Mouse (Mus musculus) liver, adult 2 months (tissue): ENCODE results near the gene Myzap. TPM values are rescaled to one million over a fixed set of nuclear protein-coding genes. Genes with fewer than 3 reads are reported as not detected.

Experiments used
- DNase-seq: peaks from one replicate; pipeline ENCODE4 v3.0.0-alpha.2; 2011; ENCODE audit warnings: low read depth, low spot score; ENCODE audit errors: extremely low read depth
- H3K27ac ChIP-seq: fragments of 200-500 bp; replicated peaks from 2 replicates; pipeline ENCODE4 v1.5.1; 2012; ENCODE audit warnings: low read depth, mild to moderate bottlenecking, control low read depth, inconsistent platforms, low read length; ENCODE audit not compliant: insufficient read depth
- H3K27me3 ChIP-seq: fragments of 200-500 bp; 2 replicates; pipeline ENCODE4 v1.6.1; 2012; ENCODE audit warnings: mild to moderate bottlenecking, moderate library complexity, low read length, inconsistent platforms; ENCODE audit not compliant: control insufficient read depth, insufficient read depth
- H3K36me3 ChIP-seq: fragments of 200-500 bp; 2 replicates; pipeline ENCODE4 v1.6.1; 2012; ENCODE audit warnings: low read length, inconsistent platforms; ENCODE audit not compliant: control insufficient read depth, insufficient read depth
- H3K4me1 ChIP-seq: fragments of 200-500 bp; 2 replicates; pipeline ENCODE4 v1.6.1; 2011; ENCODE audit warnings: low read length; ENCODE audit not compliant: control insufficient read depth, insufficient read depth
- H3K4me3 ChIP-seq: fragments of 200-500 bp; 2 replicates; pipeline ENCODE4 v1.5.1; 2011; ENCODE audit warnings: low read depth, mild to moderate bottlenecking, control low read depth, low read length, moderate library complexity; ENCODE audit not compliant: insufficient read depth
- H3K79me2 ChIP-seq: fragments of 200-500 bp; 2 replicates; pipeline ENCODE4 v1.6.1; 2012; ENCODE audit warnings: inconsistent platforms, mild to moderate bottlenecking, low read length, moderate library complexity; ENCODE audit not compliant: control insufficient read depth, insufficient read depth
- H3K9ac ChIP-seq: fragments of 200-500 bp; 2 replicates; pipeline ENCODE4 v1.6.1; 2012; ENCODE audit warnings: low read depth, mild to moderate bottlenecking, control low read depth, inconsistent platforms, low read length
- CTCF ChIP-seq: fragments of 200-500 bp; IDR thresholded peaks from 2 replicates; pipeline ENCODE4 v1.5.1; 2011; ENCODE audit warnings: low read depth, low read length, control low read depth
- POLR2A ChIP-seq: fragments of 200-500 bp; IDR thresholded peaks from 2 replicates; pipeline ENCODE4 v1.6.1; 2011; ENCODE audit warnings: low read length, control low read depth; ENCODE audit not compliant: insufficient read depth; ENCODE audit errors: extremely low read depth
- WGBS: fragments of 180-500 bp; shearing (Covaris S2); methylation state at CpG from one replicate; pipeline ENCODE4 v1.1.7; 2018; 5-methylcytosine and 5-hydroxymethylcytosine counted together
- polyA plus RNA-seq: library from polyadenylated mRNA; depleted of rRNA; stranded (reverse); fragments of >200 nt; gene quantifications from 2 replicates; pipeline ENCODE4 v1.2.3, GENCODE M21; 2012
- total RNA-seq: library from RNA; depleted of rRNA; stranded (reverse); fragments of >200 nt; gene quantifications from 2 replicates; pipeline ENCODE4 v1.2.3, GENCODE M21; 2014

Myzap gene
- total and polyA plus RNA-seq, 2 experiments, result 0.51 to 1.5 TPM

DNA sequence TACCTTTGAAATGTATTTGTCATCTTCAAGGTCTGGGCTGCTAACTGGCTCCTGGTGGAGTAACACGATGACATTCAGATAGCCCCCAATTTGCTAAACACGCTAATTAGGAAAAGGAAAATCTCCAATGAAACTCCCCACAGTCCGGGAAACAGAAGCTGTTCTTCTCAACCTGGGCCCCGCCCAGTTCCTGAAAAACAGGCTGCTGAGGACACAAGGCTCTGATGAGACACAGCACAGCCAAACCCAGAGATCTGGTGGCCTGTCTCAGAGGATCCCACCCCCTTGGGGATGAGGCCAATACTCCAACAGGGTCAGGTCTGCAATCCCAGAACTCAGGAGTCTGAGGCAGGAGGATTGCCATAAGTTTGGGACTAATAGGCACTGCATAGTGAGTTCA is 25.4 kb downstream of the Myzap start:
- Histone ChIP-seq H3K79me2 (no peaks in the 10 kb centered on the region), H3K36me3 (no peaks in the 10 kb centered on the region), H3K27me3 (no peaks in the 10 kb centered on the region), H3K4me3 (no peak overlapping the region), H3K9ac (no peak overlapping the region), H3K27ac (no peak overlapping the region), H3K4me1 (no peaks in the 10 kb centered on the region)
- TF ChIP-seq CTCF (no peak), POLR2A (no peak)
- 42% methylated on average over 4 of the region's 4 CpGs for WGBS
- DNase-seq, result no peak

DNA sequence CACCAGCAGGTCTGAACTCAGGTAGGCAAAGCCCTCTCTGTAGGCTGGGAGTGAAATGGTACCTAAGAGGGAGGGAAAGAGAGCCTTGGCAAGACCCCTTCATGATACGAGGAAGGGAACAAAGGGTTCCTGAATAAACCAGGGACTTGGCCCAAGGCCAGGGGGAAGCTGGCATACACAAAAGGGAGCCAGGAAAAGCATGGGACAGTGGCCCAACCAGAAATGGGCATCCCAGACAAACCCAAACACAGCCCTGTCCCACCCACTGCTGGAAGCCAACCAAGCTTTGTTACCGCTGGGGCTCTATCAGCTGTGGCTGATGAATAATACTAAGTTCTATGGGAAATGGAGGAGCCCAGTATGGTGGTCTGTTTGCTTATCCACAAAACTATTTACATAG is 34.4 kb downstream of the Myzap start:
- DNase-seq, result no peak
- Histone ChIP-seq H3K4me1 (no peaks in the 10 kb centered on the region), H3K27me3 (no peaks in the 10 kb centered on the region), H3K4me3 (no peak overlapping the region), H3K27ac (no peak overlapping the region), H3K36me3 (no peaks in the 10 kb centered on the region; the same call in 1 of the 2 replicates), H3K79me2 (no peaks in the 10 kb centered on the region), H3K9ac (no peak overlapping the region)
- TF ChIP-seq POLR2A, result no peak
- no peak for TF ChIP-seq CTCF
- 47% methylated on average over 2 of the region's 2 CpGs for WGBS

DNA sequence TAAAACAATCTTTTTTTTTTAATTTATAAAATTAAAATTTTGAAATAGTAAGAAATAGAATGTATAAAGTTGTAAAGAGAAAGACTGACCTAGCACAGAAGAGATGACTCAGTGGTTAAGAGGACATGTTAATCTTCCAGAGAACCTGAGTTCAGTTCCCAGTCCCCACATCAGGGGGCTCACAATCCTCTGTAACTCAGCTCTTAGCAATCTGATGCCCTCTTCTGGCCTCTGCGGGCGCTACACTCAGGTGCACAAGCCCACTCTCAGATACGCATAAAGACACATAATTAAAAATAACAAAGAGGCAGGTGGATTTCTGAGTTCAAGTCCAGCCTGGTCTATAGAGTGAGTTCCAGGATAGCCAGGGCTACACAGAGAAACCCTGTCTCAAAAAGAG is 38.2 kb downstream of the Myzap start:
- Histone ChIP-seq H3K27me3 (no peaks in the 10 kb centered on the region), H3K36me3 (no peaks in the 10 kb centered on the region), H3K4me1 (no peaks in the 10 kb centered on the region), H3K4me3 (no peak overlapping the region), H3K27ac (no peak overlapping the region), H3K79me2 (no peaks in the 10 kb centered on the region), H3K9ac (no peak overlapping the region)
- no peak for TF ChIP-seq POLR2A
- no peak for TF ChIP-seq CTCF
- no peak for DNase-seq
- 97% methylated on average over 3 of the region's 3 CpGs for WGBS

DNA sequence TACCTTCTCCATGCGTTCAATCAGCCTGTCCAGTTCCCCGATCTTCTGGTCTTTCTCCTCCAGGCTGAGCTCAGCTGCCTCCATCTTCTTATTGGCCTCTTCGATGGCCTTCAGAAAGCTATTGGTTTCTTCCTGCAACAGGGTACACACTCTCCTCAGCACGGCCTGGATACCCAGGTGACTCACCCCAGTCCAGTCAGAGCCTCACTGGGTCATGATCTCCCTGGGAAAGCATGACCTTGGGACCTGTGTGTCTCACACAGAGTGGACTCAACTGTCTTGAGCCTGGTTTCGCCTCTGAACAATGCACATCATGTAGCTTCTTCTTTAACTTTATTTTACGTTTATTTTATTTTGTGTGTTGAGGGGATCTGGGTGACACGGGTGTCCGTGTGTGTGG is 42.0 kb downstream of the Myzap start:
- Histone ChIP-seq H3K79me2 (no peaks in the 10 kb centered on the region), H3K27me3 (no peaks in the 10 kb centered on the region), H3K9ac (no peak overlapping the region), H3K4me3 (no peak overlapping the region), H3K4me1 (no peaks in the 10 kb centered on the region), H3K36me3 (no peaks in the 10 kb centered on the region), H3K27ac (no peak overlapping the region)
- TF ChIP-seq CTCF (no peak), POLR2A (no peak)
- DNase-seq, result no peak
- WGBS, result 86% methylated on average over 8 of the region's 8 CpGs

DNA sequence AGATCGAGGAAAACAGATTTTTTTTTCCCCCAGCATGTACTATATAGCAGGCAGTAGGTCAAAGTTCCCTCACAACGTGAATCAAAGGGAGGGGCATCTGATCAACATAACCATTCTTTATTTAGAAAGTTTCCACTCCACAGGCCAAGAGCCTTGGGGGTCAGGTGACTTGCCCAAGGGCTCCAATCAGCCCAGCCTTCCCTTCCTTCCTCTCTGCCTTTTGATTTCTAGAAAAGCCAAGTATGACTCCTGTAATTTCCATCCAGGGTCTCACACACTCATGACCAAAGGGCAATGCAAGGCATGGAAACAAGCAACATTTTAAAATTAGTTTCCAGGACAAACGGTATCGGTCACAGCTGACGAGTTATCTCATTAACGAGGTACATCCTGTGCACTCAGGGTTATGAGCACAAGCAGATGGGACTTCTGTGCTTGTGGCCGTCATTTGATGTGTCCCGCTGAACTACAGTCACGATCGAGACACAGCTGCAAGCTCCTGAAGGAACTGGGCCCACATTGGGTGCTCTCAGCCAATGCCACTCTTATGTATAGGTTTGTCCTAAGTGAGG is 44.4 kb downstream of the Myzap start:
- Histone ChIP-seq H3K27ac (no peak overlapping the region), H3K36me3 (no peaks in the 10 kb centered on the region), H3K27me3 (no peaks in the 10 kb centered on the region), H3K79me2 (no peaks in the 10 kb centered on the region), H3K9ac (no peak overlapping the region), H3K4me1 (no peaks in the 10 kb centered on the region), H3K4me3 (no peak overlapping the region)
- DNase-seq, result peak; percentile 0
- no peak for TF ChIP-seq CTCF
- TF ChIP-seq POLR2A, result no peak
- 67% methylated on average over 10 of the region's 10 CpGs for WGBS

DNA sequence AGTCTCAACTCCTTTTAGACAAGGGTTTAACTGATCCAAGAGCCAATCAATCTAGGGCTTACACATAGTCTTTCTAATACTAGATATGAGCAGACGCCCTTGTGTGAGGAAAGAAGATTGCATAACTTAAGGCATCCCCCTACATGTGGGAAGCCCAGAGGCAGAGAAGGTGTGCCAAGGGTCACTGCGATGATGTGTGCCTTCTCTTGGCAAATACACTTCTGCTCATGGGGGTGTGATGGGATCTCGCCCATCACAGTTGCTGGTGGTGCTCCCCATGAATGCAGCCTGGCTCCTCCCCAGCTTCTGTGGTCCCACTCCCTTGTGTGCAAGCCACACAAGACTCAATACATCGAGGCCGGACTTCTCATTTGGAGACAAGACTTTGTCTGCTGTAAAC is 47.3 kb downstream of the Myzap start:
- Histone ChIP-seq H3K27me3 (no peaks in the 10 kb centered on the region), H3K27ac (no peak overlapping the region), H3K4me1 (no peaks in the 10 kb centered on the region), H3K9ac (no peak overlapping the region), H3K36me3 (no peaks in the 10 kb centered on the region), H3K79me2 (no peaks in the 10 kb centered on the region), H3K4me3 (no peak overlapping the region)
- no peak for TF ChIP-seq POLR2A
- TF ChIP-seq CTCF, result no peak
- no peak for DNase-seq
- WGBS, result 66% methylated on average over 5 of the region's 5 CpGs
